Mouse (Mus musculus): ENCODE measurements around the gene Gm10382. TPM values are rescaled to one million over a fixed set of nuclear protein-coding genes. Genes with fewer than 3 reads are reported as not detected.
"Not testable (repeated sequence)": the region's sequence is repeated elsewhere in the genome, so short reads cannot be mapped to it uniquely, and the experiment has no call there.

Gene Gm10382
- polyA plus RNA-seq, 1 experiment from 2014 or later, result not detected

DNA sequence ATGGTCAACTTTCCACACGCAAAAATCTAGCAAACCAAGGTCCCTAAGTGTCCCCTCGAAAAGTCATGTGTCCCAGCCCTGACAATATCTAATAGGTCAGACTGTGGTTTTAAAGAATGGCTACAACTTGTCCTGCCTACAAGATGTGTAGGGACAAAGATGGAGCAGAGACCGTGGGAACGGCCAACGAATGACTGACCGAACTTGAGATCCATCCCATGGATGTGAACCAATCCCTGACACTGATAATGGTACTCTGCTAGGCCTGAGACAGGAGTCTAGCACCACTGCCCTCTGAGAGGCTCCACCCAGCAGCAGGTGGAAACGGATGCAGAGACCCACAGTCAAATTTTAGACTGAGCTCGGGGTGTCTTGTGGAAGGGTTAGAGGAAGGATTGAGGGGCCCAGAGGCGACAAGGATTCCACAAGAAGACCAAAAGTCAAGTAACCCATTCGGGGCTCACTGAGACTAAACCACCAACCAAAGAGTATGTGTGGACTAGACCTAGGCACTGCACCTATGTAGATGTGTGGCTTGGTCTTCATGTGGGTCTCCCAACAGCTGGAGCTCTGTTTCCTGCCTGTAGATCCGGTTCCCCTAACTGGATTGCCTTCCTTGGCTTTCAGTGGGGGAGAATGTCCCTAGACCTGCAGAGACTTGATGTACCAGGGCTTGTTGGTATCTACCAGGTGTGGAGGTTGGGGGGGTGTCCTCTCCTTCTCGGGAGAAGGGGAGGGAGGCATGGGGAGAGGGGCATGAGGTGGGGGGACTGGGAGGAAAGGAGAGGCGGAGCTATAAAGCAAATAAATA lies 18.1 kb downstream of the Gm10382 start:
- Histone ChIP-seq H3K9me3 (ENCODE audit: control insufficient read depth, low read length) (no peaks in the 10 kb centered on the region), H3K4me2 (ENCODE audit: low read depth) (peak overlapping the region; percentile 78), H3K27ac (ENCODE audit: low read depth, low read length) (no peak overlapping the region), H3K4me1 (ENCODE audit: control insufficient read depth, insufficient read depth, low read length) (peaks cover 3% of the 10 kb centered on the region; the same call in 1 of the 2 replicates), H3K4me3 (ENCODE audit: low read depth, low read length) (peak overlapping the region; percentile 51), H3K27me3 (ENCODE audit: control insufficient read depth, insufficient read depth, low read length) (no peaks in the 10 kb centered on the region), H3K36me3 (ENCODE audit: control insufficient read depth, insufficient read depth, low read length) (no peaks in the 10 kb centered on the region), H3K9ac (ENCODE audit: low read length) (peak overlapping the region; percentile 56; the same call in 1 of the 2 replicates)
- no peak for ATAC-seq (ENCODE audit: insufficient read depth, low FRiP score, low TSS enrichment)
- DNase-seq (ENCODE audit: low spot score), result no peak
- WGBS, result 55% methylated on average over 13 of the region's 13 CpGs

DNA sequence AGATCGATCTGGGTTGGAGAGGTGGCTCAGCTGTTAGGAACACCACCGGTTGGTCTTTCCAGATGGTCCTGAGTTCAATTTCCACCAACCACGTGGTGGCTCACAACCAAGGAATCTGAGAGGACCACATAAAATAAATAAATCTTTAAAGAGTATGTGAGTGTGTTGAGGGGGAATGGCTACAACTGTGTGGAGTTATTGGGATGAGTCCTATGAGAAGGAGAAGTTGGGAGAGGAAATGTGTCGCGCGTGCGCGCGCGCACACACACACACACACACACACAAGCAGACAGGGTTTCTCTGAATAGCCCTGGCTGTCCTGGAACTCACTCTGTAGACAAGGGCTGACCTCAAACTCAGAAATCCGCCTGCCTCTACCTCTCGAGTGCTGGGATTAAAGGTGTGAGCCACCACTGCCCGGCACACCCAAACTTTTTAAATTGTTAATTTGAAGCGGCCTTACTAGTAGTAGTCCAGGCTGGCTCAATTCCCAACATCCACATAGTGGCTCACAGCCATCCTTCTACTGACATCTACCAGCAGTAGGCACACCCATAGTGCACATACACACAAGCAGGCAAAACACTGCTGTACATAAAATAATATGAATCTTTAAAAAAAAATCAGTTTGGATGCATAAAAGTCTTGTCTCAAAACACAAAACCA lies 18.9 kb downstream of the Gm10382 start:
- no peaks in the 10 kb centered on the region for H3K9me3 ChIP-seq (ENCODE audit: control insufficient read depth, low read length)
- DNase-seq (ENCODE audit: low spot score), result no peak
- H3K9ac ChIP-seq (ENCODE audit: low read length), result no peak overlapping the region
- peaks cover 3% of the 10 kb centered on the region; the same call in 1 of the 2 replicates for H3K4me1 ChIP-seq (ENCODE audit: control insufficient read depth, insufficient read depth, low read length)
- no peak overlapping the region for H3K27ac ChIP-seq (ENCODE audit: low read depth, low read length)
- no peaks in the 10 kb centered on the region for H3K36me3 ChIP-seq (ENCODE audit: control insufficient read depth, insufficient read depth, low read length)
- WGBS, result 74% methylated on average over 14 of the region's 14 CpGs
- no peak overlapping the region for H3K4me2 ChIP-seq (ENCODE audit: low read depth)
- H3K27me3 ChIP-seq (ENCODE audit: control insufficient read depth, insufficient read depth, low read length), result no peaks in the 10 kb centered on the region
- no peak overlapping the region for H3K4me3 ChIP-seq (ENCODE audit: low read depth, low read length)
- ATAC-seq (ENCODE audit: insufficient read depth, low FRiP score, low TSS enrichment), result no peak

DNA sequence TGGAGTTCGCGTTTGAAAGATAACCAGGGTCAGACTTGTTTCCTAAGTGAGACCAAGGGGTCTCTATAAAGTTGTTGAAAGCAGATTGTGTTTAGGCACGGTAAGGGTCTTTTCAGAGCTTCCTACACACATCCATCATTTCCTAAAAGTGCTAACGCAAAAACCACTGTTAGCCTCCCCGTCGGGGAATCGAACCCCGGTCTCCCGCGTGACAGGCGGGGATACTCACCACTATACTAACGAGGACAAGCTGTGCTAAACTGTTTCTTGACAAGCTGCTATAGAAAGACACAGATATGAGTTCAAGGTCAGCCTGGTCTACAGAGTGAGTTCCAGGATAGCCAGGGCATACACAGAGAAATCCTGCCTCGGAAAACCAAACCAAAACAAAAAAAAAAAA lies 19.7 kb downstream of the Gm10382 start:
- Histone ChIP-seq H3K27me3 (ENCODE audit: control insufficient read depth, insufficient read depth, low read length) (no peaks in the 10 kb centered on the region), H3K4me2 (ENCODE audit: low read depth) (peak overlapping the region; percentile 43), H3K9me3 (ENCODE audit: control insufficient read depth, low read length) (no peaks in the 10 kb centered on the region), H3K4me1 (ENCODE audit: control insufficient read depth, insufficient read depth, low read length) (peaks cover 3% of the 10 kb centered on the region; the same call in 1 of the 2 replicates), H3K9ac (ENCODE audit: low read length) (no peak overlapping the region), H3K4me3 (ENCODE audit: low read depth, low read length) (peak overlapping the region; percentile 28), H3K27ac (ENCODE audit: low read depth, low read length) (no peak overlapping the region), H3K36me3 (ENCODE audit: control insufficient read depth, insufficient read depth, low read length) (peaks cover 3% of the 10 kb centered on the region)
- under 1% methylated on average over 13 of the region's 13 CpGs for WGBS
- ATAC-seq (ENCODE audit: insufficient read depth, low FRiP score, low TSS enrichment) (peak; percentile 33), DNase-seq (ENCODE audit: low spot score) (peak; percentile 89)

DNA sequence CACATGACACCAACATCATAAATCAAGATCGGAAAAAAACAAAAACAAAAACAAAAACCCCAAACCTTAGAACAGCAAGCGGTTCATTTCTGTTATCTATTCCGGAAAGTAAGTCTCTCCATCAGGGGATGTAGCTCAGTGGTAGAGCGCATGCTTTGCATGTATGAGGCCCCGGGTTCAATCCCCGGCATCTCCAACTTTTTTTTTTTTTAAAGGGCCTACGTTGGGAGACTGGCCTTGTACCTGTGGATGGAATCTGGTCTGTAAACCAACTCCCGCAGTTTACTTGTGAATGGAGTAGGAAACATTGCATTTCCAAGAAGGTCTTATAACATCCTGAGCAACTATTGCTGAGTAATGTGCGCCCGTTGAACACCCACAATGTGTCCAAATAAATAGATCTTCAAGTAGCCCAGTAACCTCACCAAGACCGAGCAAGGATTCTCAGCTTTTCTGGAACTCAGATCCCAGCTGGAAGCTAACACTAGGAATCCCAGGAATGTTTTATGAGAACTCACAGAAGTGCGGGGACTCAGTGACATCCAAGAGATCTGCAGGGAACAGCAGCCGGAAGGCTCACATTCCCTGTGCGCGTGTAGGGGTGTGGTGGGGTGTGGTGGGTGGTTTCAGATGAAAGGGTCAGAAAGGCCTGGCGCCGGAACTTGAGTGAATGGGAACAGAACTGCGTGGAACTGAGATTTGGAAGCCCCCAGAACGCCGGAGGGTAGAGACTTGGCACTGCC lies 20.4 kb downstream of the Gm10382 start:
- H3K27ac ChIP-seq (ENCODE audit: low read depth, low read length), result no peak overlapping the region
- H3K9ac ChIP-seq (ENCODE audit: low read length), result no peak overlapping the region
- DNase-seq (ENCODE audit: low spot score) (peak; percentile 65), ATAC-seq (ENCODE audit: insufficient read depth, low FRiP score, low TSS enrichment) (peak; percentile 33; the same call in 1 of the 2 replicates)
- H3K27me3 ChIP-seq (ENCODE audit: control insufficient read depth, insufficient read depth, low read length), result no peaks in the 10 kb centered on the region
- peak overlapping the region; percentile 43 for H3K4me2 ChIP-seq (ENCODE audit: low read depth)
- 8% methylated on average over 20 of the region's 20 CpGs for WGBS
- no peaks in the 10 kb centered on the region for H3K9me3 ChIP-seq (ENCODE audit: control insufficient read depth, low read length)
- peaks cover 3% of the 10 kb centered on the region; the same call in 1 of the 2 replicates for H3K4me1 ChIP-seq (ENCODE audit: control insufficient read depth, insufficient read depth, low read length)
- peak overlapping the region; percentile 28 for H3K4me3 ChIP-seq (ENCODE audit: low read depth, low read length)
- H3K36me3 ChIP-seq (ENCODE audit: control insufficient read depth, insufficient read depth, low read length), result peaks cover 3% of the 10 kb centered on the region

DNA sequence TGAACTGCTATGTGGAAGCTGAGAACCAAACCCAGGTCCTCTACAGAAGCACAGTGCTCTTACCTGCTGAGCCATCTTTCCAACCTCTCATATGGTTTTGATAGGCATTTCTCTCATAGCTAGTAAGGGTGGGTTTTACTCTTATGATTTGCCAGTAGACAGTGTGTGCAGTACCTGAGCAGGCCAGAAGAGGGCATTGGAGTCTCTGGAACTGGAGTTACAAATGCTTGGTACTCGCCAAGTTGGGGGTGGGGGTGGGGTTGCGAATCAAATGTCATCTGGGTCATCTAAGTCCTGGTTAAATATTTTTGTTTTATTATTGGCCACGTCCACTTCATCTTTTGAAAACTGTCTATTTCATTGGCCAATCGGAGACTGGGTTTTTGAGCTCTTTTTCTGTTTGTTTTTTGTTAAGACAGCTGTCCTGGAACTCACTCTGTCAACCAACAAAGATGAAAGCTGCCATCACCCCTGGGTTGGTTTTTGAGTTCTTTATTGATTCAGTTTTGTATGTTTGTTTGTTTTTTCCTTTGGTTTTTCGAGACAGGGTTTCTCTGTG lies 22.9 kb downstream of the Gm10382 start:
- H3K4me2 ChIP-seq (ENCODE audit: low read depth), result no peak overlapping the region
- ATAC-seq (ENCODE audit: insufficient read depth, low FRiP score, low TSS enrichment), result no peak
- no peaks in the 10 kb centered on the region for H3K27me3 ChIP-seq (ENCODE audit: control insufficient read depth, insufficient read depth, low read length)
- H3K9me3 ChIP-seq (ENCODE audit: control insufficient read depth, low read length), result no peaks in the 10 kb centered on the region
- DNase-seq (ENCODE audit: low spot score), result peak; percentile 37
- H3K27ac ChIP-seq (ENCODE audit: low read depth, low read length), result no peak overlapping the region
- H3K36me3 ChIP-seq (ENCODE audit: control insufficient read depth, insufficient read depth, low read length), result peaks cover 18% of the 10 kb centered on the region
- H3K9ac ChIP-seq (ENCODE audit: low read length), result no peak overlapping the region
- 67% methylated on average over 5 of the region's 5 CpGs for WGBS
- H3K4me1 ChIP-seq (ENCODE audit: control insufficient read depth, insufficient read depth, low read length), result peaks cover under 1% of the 10 kb centered on the region; the same call in 1 of the 2 replicates
- H3K4me3 ChIP-seq (ENCODE audit: low read depth, low read length), result no peak overlapping the region

DNA sequence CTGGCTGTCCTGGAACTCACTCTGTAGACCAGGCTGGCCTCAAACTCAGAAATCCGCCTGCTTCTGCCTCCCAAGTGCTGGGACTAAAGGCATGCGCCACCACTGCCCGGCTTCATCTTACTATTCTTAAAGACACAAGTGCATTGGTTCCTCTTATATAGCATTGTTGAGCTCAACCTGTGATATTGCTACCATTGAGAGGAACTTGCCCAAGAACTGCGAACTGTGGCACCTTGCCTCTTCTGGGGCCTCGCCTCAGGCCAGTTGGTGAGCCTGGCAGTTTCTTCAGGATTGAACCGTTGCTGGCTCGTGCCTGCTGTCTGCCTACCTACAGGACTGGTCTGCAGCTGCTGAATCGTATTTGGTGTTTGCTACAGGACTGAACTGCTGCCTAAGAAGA lies 23.4 kb downstream of the Gm10382 start:
- not testable (repeated sequence) for DNase-seq (ENCODE audit: low spot score); H3K27me3 ChIP-seq (ENCODE audit: control insufficient read depth, insufficient read depth, low read length); H3K4me3 ChIP-seq (ENCODE audit: low read depth, low read length); H3K9ac ChIP-seq (ENCODE audit: low read length); H3K27ac ChIP-seq (ENCODE audit: low read depth, low read length); H3K4me2 ChIP-seq (ENCODE audit: low read depth); ATAC-seq (ENCODE audit: insufficient read depth, low FRiP score, low TSS enrichment); H3K4me1 ChIP-seq (ENCODE audit: control insufficient read depth, insufficient read depth, low read length); H3K9me3 ChIP-seq (ENCODE audit: control insufficient read depth, low read length)
- H3K36me3 ChIP-seq (ENCODE audit: control insufficient read depth, insufficient read depth, low read length), result peaks cover 21% of the 10 kb centered on the region
- WGBS, result 87% methylated on average over 8 of the region's 8 CpGs

DNA sequence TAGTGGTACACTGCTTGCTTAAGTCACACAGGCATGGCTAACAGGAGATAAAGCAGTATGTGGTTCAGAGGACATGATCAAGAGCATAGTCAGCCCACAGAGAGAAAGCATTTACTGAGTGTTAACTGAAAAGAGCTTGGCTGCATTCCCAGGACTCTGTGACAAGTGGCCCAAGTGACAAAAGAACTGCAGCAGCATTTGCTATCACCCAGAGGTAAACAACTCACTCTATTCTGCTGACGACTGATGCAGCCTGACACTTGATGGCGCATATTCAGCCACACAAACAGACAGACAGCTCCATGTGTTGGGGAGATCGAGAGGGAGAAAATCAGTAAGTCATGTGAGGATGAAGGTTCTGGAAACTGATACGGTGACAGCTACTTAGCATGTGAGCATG lies 24.6 kb downstream of the Gm10382 start:
- ATAC-seq (ENCODE audit: insufficient read depth, low FRiP score, low TSS enrichment) (no peak), DNase-seq (ENCODE audit: low spot score) (no peak)
- H3K9me3 ChIP-seq (ENCODE audit: control insufficient read depth, low read length), result no peaks in the 10 kb centered on the region
- no peak overlapping the region for H3K9ac ChIP-seq (ENCODE audit: low read length)
- no peaks in the 10 kb centered on the region for H3K4me1 ChIP-seq (ENCODE audit: control insufficient read depth, insufficient read depth, low read length)
- H3K27me3 ChIP-seq (ENCODE audit: control insufficient read depth, insufficient read depth, low read length), result no peaks in the 10 kb centered on the region
- WGBS, result 89% methylated on average over 4 of the region's 4 CpGs
- H3K27ac ChIP-seq (ENCODE audit: low read depth, low read length), result no peak overlapping the region
- no peak overlapping the region for H3K4me3 ChIP-seq (ENCODE audit: low read depth, low read length)
- peaks cover 29% of the 10 kb centered on the region for H3K36me3 ChIP-seq (ENCODE audit: control insufficient read depth, insufficient read depth, low read length)
- H3K4me2 ChIP-seq (ENCODE audit: low read depth), result no peak overlapping the region

DNA sequence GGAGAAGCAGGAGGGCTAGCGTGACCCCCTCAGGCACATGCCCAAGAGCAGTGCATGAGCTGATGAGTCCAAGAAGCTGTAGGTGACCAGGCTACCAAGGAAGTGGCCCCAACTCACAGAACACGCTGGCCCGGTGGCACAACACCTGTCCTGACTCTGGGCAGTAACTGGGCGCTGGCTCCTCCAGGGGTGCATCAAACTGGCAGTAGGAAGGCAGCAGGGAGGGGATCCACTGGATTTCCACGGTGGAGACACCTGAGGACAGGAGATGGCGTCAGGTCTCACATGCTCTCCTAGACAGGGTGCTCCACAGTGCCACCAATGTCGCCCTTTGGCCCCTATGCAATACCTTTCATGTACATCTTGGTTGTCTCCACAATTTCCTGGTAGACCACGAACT lies 27.1 kb downstream of the Gm10382 start:
- Histone ChIP-seq H3K27me3 (ENCODE audit: control insufficient read depth, insufficient read depth, low read length) (no peaks in the 10 kb centered on the region), H3K9me3 (ENCODE audit: control insufficient read depth, low read length) (no peaks in the 10 kb centered on the region), H3K9ac (ENCODE audit: low read length) (no peak overlapping the region), H3K36me3 (ENCODE audit: control insufficient read depth, insufficient read depth, low read length) (peaks cover 37% of the 10 kb centered on the region), H3K4me1 (ENCODE audit: control insufficient read depth, insufficient read depth, low read length) (no peaks in the 10 kb centered on the region), H3K4me2 (ENCODE audit: low read depth) (no peak overlapping the region), H3K4me3 (ENCODE audit: low read depth, low read length) (no peak overlapping the region), H3K27ac (ENCODE audit: low read depth, low read length) (no peak overlapping the region)
- WGBS, result 90% methylated on average over 8 of the region's 8 CpGs
- ATAC-seq (ENCODE audit: insufficient read depth, low FRiP score, low TSS enrichment) (no peak), DNase-seq (ENCODE audit: low spot score) (no peak)
